In the genomic region with DNA sequence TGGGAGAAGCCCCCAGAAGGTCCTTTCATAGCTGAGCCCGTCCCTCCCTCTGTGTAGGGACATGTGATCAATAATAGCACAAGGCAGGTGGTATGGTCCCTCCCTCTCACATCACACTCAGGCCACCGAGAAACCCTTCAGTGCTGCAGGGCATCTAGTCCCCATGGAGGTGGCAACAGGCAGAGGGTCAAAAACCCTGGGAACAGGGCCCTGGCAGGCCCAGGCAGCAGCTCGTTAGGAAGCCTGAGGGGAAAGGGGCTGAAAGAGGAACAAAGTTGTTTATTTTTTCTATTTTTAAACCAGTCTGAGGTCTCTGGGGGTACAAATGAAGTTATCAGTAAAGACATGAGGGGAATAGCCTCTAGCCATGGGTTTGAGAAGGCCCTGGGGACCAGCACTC, we compare ENCODE assay signal across 36 mouse cellular contexts. TPM values are rescaled to one million over a fixed set of nuclear protein-coding genes. Genes with fewer than 3 reads are reported as not detected.
DNase-seq lines count a peak whose midpoint lies in the region; ATAC-seq and TF ChIP-seq lines count a peak whose summit lies in the region.
"Had no signal": no experiment of that assay in that cellular context is flagged by ENCODE, and none has a peak within 500 bp of the region (broad histone marks: within the 10 kb centered on the region; RNA-seq: fewer than 3 reads in every experiment).

No protein-coding gene starts in this region.

- TF ChIP-seq POLR2A in liver, adult 2 months (IDR thresholded peaks at IDR 0.05; ENCODE audit: extremely low read depth, insufficient read depth, low read length): no peak
- no peak for TF ChIP-seq POLR2A in lung, adult 2 months (IDR thresholded peaks at IDR 0.05; ENCODE audit: borderline replicate concordance, extremely low read depth, low read depth, low read length)

- no peak overlapping the region for H3K9ac ChIP-seq in liver, adult 2 months (ENCODE audit: low read depth, low read length)
- no peak overlapping the region for H3K9ac ChIP-seq in liver, embryonic 12.5 days
- H3K9ac ChIP-seq in lung, postnatal 0 days (replicated peaks; ENCODE audit: low read depth): no peak overlapping the region
- H3K9ac ChIP-seq: embryonic facial prominence, embryonic 13.5 days; hindbrain, embryonic 14.5 days; kidney, embryonic 15.5 days; liver, embryonic 15.5 days; midbrain, embryonic 12.5 days; neural tube, embryonic 12.5 days had no signal

- no peak for TF ChIP-seq EP300 in lung, postnatal 0 days (IDR thresholded peaks at IDR 0.05)

- H3K27me3 ChIP-seq in liver, adult 2 months (ENCODE audit: control insufficient read depth, insufficient read depth, low read length): no peaks in the 10 kb centered on the region
- H3K27me3 ChIP-seq in liver, embryonic 12.5 days (replicated peaks): peaks cover 24% of the 10 kb centered on the region
- H3K27me3 ChIP-seq in lung, postnatal 0 days (replicated peaks; ENCODE audit: insufficient read depth, low read length): no peaks in the 10 kb centered on the region
- H3K27me3 ChIP-seq: embryonic facial prominence, embryonic 13.5 days; neural tube, embryonic 12.5 days had no signal

- DNase-seq in heart, adult 11 months: peak; percentile 90
- no peak for DNase-seq in heart, postnatal 4 days
- peak; percentile 4 for DNase-seq in liver, adult 2 months (ENCODE audit: extremely low read depth, low read depth, low spot score)
- DNase-seq in lung, postnatal 0 days (ENCODE audit: low spot score): peak; percentile 17
- no peak for DNase-seq in lung, adult 2 months
- DNase-seq in lung, postnatal 4 days: peak; percentile 12 to 62
- DNase-seq: adrenal gland, postnatal 25 days; cerebellum, adult 11-12 months; cerebellum, adult 9-11 months; kidney, adult 18-20 months; kidney, postnatal 25 days; left cerebral cortex, postnatal 4 days; right cerebral cortex, postnatal 4 days had no signal

- no peak for ATAC-seq in liver, embryonic 12.5 days
- no peak for ATAC-seq in lung, postnatal 0 days
- no peak for ATAC-seq in CD4-positive, CD25-positive, alpha-beta regulatory T cell, adult 4 months
- ATAC-seq: forebrain, embryonic 16.5 days had no signal

- TF ChIP-seq CTCF in liver, adult 2 months (IDR thresholded peaks at IDR 0.05; ENCODE audit: low read depth, low read length): no peak
- TF ChIP-seq CTCF in lung, postnatal 0 days (IDR thresholded peaks at IDR 0.05): no peak
- no peak for TF ChIP-seq CTCF in lung, adult 2 months (IDR thresholded peaks at IDR 0.05; ENCODE audit: insufficient read depth, low read length)

- no peak overlapping the region for H3K4me3 ChIP-seq in liver, adult 2 months (ENCODE audit: insufficient read depth, low read depth, low read length)
- H3K4me3 ChIP-seq in liver, embryonic 12.5 days: no peak overlapping the region
- no peak overlapping the region for H3K4me3 ChIP-seq in lung, postnatal 0 days (ENCODE audit: low read depth, low read length)
- H3K4me3 ChIP-seq in lung, adult 2 months (replicated peaks; ENCODE audit: extremely low read depth, low read depth, low read length): no peak overlapping the region
- H3K4me3 ChIP-seq: embryonic facial prominence, embryonic 13.5 days; forebrain, embryonic 10.5 days; kidney, embryonic 15.5 days; liver, embryonic 15.5 days; midbrain, embryonic 12.5 days; myocyte; neural tube, embryonic 12.5 days had no signal

- 54% methylated on average over 3 of the region's 3 CpGs for WGBS in liver, adult 2 months
- WGBS in liver, embryonic 12.5 days (ENCODE audit: insufficient replicate concordance): 33% methylated on average over 3 of the region's 3 CpGs
- WGBS in lung, postnatal 0 days: 31% methylated on average over 3 of the region's 3 CpGs
- WGBS in lung, adult 2 months: 37% methylated on average over 3 of the region's 3 CpGs

- no peaks in the 10 kb centered on the region for H3K79me2 ChIP-seq in liver, adult 2 months (ENCODE audit: control insufficient read depth, insufficient read depth, low read length)

- H3K36me3 ChIP-seq in liver, adult 2 months (ENCODE audit: control insufficient read depth, insufficient read depth, low read length): no peaks in the 10 kb centered on the region
- H3K36me3 ChIP-seq in liver, embryonic 12.5 days: no peaks in the 10 kb centered on the region
- H3K36me3 ChIP-seq in lung, postnatal 0 days (ENCODE audit: insufficient read depth, low read length): no peaks in the 10 kb centered on the region
- H3K36me3 ChIP-seq: embryonic facial prominence, embryonic 13.5 days; forebrain, embryonic 10.5 days; kidney, embryonic 15.5 days; liver, embryonic 15.5 days; midbrain, embryonic 12.5 days; neural tube, embryonic 12.5 days had no signal

- no peak overlapping the region for H3K27ac ChIP-seq in liver, adult 2 months (replicated peaks; ENCODE audit: insufficient read depth, low read depth, low read length)
- no peak overlapping the region for H3K27ac ChIP-seq in liver, embryonic 12.5 days
- no peak overlapping the region for H3K27ac ChIP-seq in lung, postnatal 0 days (ENCODE audit: low read length)
- H3K27ac ChIP-seq: embryonic facial prominence, embryonic 13.5 days; forebrain, embryonic 10.5 days; hindbrain, embryonic 14.5 days; kidney, embryonic 15.5 days; liver, embryonic 15.5 days; midbrain, embryonic 12.5 days; neural tube, embryonic 12.5 days had no signal

- peaks cover 6% of the 10 kb centered on the region; the same call in 1 of the 2 replicates for H3K4me1 ChIP-seq in liver, adult 2 months (ENCODE audit: control insufficient read depth, insufficient read depth, low read length)
- H3K4me1 ChIP-seq in liver, embryonic 12.5 days: peaks cover 18% of the 10 kb centered on the region
- H3K4me1 ChIP-seq in lung, postnatal 0 days (ENCODE audit: insufficient read depth, low read depth, low read length): peaks cover 3% of the 10 kb centered on the region; the same call in 1 of the 2 replicates
- no peaks in the 10 kb centered on the region for H3K4me1 ChIP-seq in lung, adult 2 months (ENCODE audit: control insufficient read depth, insufficient read depth, low read length)
- H3K4me1 ChIP-seq: midbrain, embryonic 12.5 days had no signal

- no peaks in the 10 kb centered on the region for H3K9me3 ChIP-seq in liver, embryonic 12.5 days (replicated peaks)
- H3K9me3 ChIP-seq in lung, postnatal 0 days (ENCODE audit: low read length): no peaks in the 10 kb centered on the region
- H3K9me3 ChIP-seq: embryonic facial prominence, embryonic 13.5 days; forebrain, embryonic 10.5 days; kidney, embryonic 15.5 days; liver, embryonic 15.5 days; midbrain, embryonic 12.5 days; neural tube, embryonic 12.5 days had no signal

- H3K4me2 ChIP-seq in liver, embryonic 12.5 days: no peak overlapping the region
- H3K4me2 ChIP-seq in lung, postnatal 0 days (replicated peaks; ENCODE audit: low read depth, low read length): no peak overlapping the region
- H3K4me2 ChIP-seq: embryonic facial prominence, embryonic 13.5 days; hindbrain, embryonic 14.5 days; kidney, embryonic 15.5 days; liver, embryonic 15.5 days; midbrain, embryonic 12.5 days; neural tube, embryonic 12.5 days had no signal

RNA-seq across cellular contexts. Expression of a gene that starts 21.4 kb away (rescaled TPM):
- total RNA-seq in heart, postnatal 4 days (2021): not detected
- total RNA-seq in liver, adult 2 months (2014; rRNA removed): not detected in 2 replicates
- not detected in 2 replicates for polyA plus RNA-seq in liver, adult 2 months (2012; rRNA removed)
- not detected in 2 replicates for polyA plus RNA-seq in liver, embryonic 12.5 days (2016; fragmentation: Nextera tagmentation; extraction: Ambion mirVana)
- polyA plus RNA-seq in lung, postnatal 0 days (2015; fragmentation: Nextera tagmentation; extraction: Ambion mirVana): 0.26 TPM in 1 of 2 replicates, not detected in the other
- 0.62 TPM in 1 of 2 replicates, not detected in the other for polyA plus RNA-seq in lung, adult 2 months (2012; rRNA removed)
- polyA plus RNA-seq in CD4-positive, CD25-positive, alpha-beta regulatory T cell, adult 4 months (2017; shearing (Covaris generic)): not detected
- total RNA-seq: gastrocnemius, adult 8-10 months; gastrocnemius, postnatal 4 days; heart, adult 8-10 months; hematopoietic stem cell, adult 5-6 weeks; layer of hippocampus, adult 18-20 months; layer of hippocampus, postnatal 25 days; left cerebral cortex, postnatal 4 days; megakaryocyte, adult 5-6 weeks; midbrain, postnatal 0 days had no signal
- polyA plus RNA-seq: embryonic facial prominence, embryonic 13.5 days; forebrain, embryonic 10.5 days; forebrain, embryonic 16.5 days; heart, embryonic 16.5 days; hindbrain, embryonic 14.5 days; kidney, embryonic 15.5 days; liver, embryonic 15.5 days; midbrain, embryonic 12.5 days; midbrain, postnatal 0 days; myocyte; neural tube, embryonic 12.5 days; spleen, adult 2 months had no signal

RNA-seq across cellular contexts. Expression of a gene that starts 58.4 kb away (rescaled TPM):
- not detected for total RNA-seq in heart, postnatal 4 days (2021)
- total RNA-seq in liver, adult 2 months (2014; rRNA removed): not detected in 2 replicates
- not detected in 2 replicates for polyA plus RNA-seq in liver, adult 2 months (2012; rRNA removed)
- not detected in 2 replicates for polyA plus RNA-seq in liver, embryonic 12.5 days (2016; fragmentation: Nextera tagmentation; extraction: Ambion mirVana)
- polyA plus RNA-seq in lung, postnatal 0 days (2015; fragmentation: Nextera tagmentation; extraction: Ambion mirVana): 21.7 and 23.9 TPM in 2 replicates
- polyA plus RNA-seq in lung, adult 2 months (2012; rRNA removed): 24.4 and 25.3 TPM in 2 replicates
- polyA plus RNA-seq in CD4-positive, CD25-positive, alpha-beta regulatory T cell, adult 4 months (2017; shearing (Covaris generic)): not detected
- total RNA-seq: adrenal gland, adult 18-20 months; adrenal gland, postnatal 25 days; gastrocnemius, adult 8-10 months; gastrocnemius, postnatal 4 days; heart, adult 8-10 months; hematopoietic stem cell, adult 5-6 weeks; layer of hippocampus, adult 18-20 months; left cerebral cortex, postnatal 4 days; megakaryocyte, adult 5-6 weeks had no signal
- polyA plus RNA-seq: embryonic facial prominence, embryonic 13.5 days; forebrain, embryonic 10.5 days; kidney, embryonic 15.5 days; limb, embryonic 14.5 days; liver, embryonic 15.5 days; midbrain, embryonic 12.5 days; myocyte; neural tube, embryonic 12.5 days; spleen, adult 2 months had no signal

Comparison
In these comparisons a context has a peak if more than half of its experiments do, and no peak if none do; other contexts are left out.
1. DNase-seq: peak in heart, adult 11 months (single experiment), liver, adult 2 months (single experiment), lung, postnatal 0 days (single experiment) and lung, postnatal 4 days (2 of 2); none in heart, postnatal 4 days (single experiment) and lung, adult 2 months (single experiment).
2. RNA of a gene that starts 58.4 kb away (polyA plus RNA-seq): 24.4 to 25.3 TPM in lung, adult 2 months and 21.7 to 23.9 TPM in lung, postnatal 0 days; not detected in liver, adult 2 months, not detected in liver, embryonic 12.5 days and not detected in CD4-positive, CD25-positive, alpha-beta regulatory T cell, adult 4 months; every median in the first group is over 10 times any median in the second.